Mouse (Mus musculus) splenic B cell, adult 2 months (primary cell): Measurements from ENCODE around the gene Olfr655.

Experiments
- DNase-seq: peaks from one replicate; pipeline ENCODE4 v3.0.0-alpha.2; 2011; ENCODE audit warnings: low read depth, low spot score
- H3K27me3 ChIP-seq: 2 replicates; pipeline ENCODE4 v1.6.1; 2012; ENCODE audit warnings: mild to moderate bottlenecking, low read length, moderate library complexity, mixed read lengths; ENCODE audit not compliant: control insufficient read depth, poor library complexity, insufficient read depth, severe bottlenecking
- H3K36me3 ChIP-seq: 2 replicates; pipeline ENCODE4 v1.6.1; 2012; ENCODE audit warnings: mild to moderate bottlenecking, low read length, moderate library complexity, mixed read lengths; ENCODE audit not compliant: control insufficient read depth, poor library complexity, insufficient read depth, severe bottlenecking

Gene Olfr655

DNA sequence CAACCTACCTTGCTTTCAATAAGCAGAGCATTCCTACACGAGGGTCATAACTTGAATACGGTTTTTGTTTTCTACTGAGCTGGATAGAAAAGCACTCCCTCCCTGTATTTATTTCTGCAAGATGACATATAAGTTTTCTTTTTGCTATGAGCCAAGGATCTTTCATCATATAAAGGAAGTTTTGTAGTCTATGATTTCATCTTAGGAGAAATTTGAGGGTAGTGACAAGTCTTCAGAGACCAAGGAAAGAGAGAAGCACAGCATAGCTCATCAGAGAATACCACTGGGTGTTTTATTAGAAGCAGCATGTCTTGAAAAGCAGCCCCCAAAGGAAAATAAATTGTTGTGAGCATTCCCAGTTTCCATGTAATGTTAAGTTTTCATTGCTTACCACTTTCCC, at the start of gene Olfr655:
TSS of gene Olfr655 (minus strand) at position 101 of the 400 bp plus-strand sequence.
- no peaks in the 10 kb centered on the region for H3K27me3 ChIP-seq
- no peak for DNase-seq
- H3K36me3 ChIP-seq: no peaks in the 10 kb centered on the region

GRCm38 (mm10) chr7:104646841-104647482, 45.4 kb upstream of the Olfr655 start, which contains the start of gene Olfr658:
Gene Olfr658, minus strand, starts transcription at chr7:104647305.
- Histone ChIP-seq H3K27me3 (no peaks in the 10 kb centered on the region), H3K36me3 (no peaks in the 10 kb centered on the region)
- peak; percentile 69 for DNase-seq

GRCm38 (mm10) chr7:104624494-104624893, 22.9 kb upstream of the Olfr655 start, which contains the start of gene Olfr657:
Gene Olfr657, plus strand, starts transcription at chr7:104624794.
- H3K36me3 ChIP-seq: no peaks in the 10 kb centered on the region
- H3K27me3 ChIP-seq: no peaks in the 10 kb centered on the region
- no peak for DNase-seq

- Histone ChIP-seq H3K27me3 (no peaks in the 10 kb centered on the region; the same call in 1 of the 2 replicates), H3K36me3 (no peaks in the 10 kb centered on the region)
- no peak for DNase-seq
Measured at GRCm38 (mm10) chr7:104613655-104614054, 12.1 kb upstream of the Olfr655 start, which contains the start of gene Olfr656. Gene Olfr656, plus strand, starts transcription at chr7:104613955.

DNA sequence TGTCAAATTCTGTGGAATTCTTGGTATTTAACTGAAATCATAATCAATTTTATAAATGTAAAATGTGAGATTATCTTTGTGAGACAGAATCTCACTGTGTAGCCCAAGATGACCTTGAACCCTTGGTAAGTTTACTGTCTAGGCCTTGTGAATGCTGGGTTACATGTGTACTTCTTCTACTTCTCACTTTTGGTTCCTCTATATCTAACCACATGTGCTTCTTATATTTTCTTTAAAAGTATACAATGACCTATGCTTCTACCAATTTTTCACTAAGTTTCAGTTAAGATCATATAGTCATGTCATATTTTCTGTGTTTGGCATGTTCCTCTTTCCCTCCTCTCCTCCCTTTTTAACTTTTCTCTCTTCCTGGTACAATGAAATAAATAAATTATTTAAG, 3.1 kb upstream of the Olfr655 start:
- H3K36me3 ChIP-seq: no peaks in the 10 kb centered on the region
- DNase-seq: no peak
- no peaks in the 10 kb centered on the region for H3K27me3 ChIP-seq

- Histone ChIP-seq H3K36me3 (no peaks in the 10 kb centered on the region), H3K27me3 (no peaks in the 10 kb centered on the region)
- peak; percentile 84 for DNase-seq
Measured at GRCm38 (mm10) chr7:104603173-104603572, 1.6 kb upstream of the Olfr655 start.

- Histone ChIP-seq H3K36me3 (no peaks in the 10 kb centered on the region), H3K27me3 (no peaks in the 10 kb centered on the region)
- no peak for DNase-seq
Measured at GRCm38 (mm10) chr7:104588274-104588673, 13.3 kb downstream of the Olfr655 start.

GRCm38 (mm10) chr7:104586725-104587124, 14.9 kb downstream of the Olfr655 start, which contains the start of gene Olfr654:
Gene Olfr654, plus strand, starts transcription at chr7:104587025.
- DNase-seq: no peak
- Histone ChIP-seq H3K27me3 (no peaks in the 10 kb centered on the region), H3K36me3 (no peaks in the 10 kb centered on the region)

DNA sequence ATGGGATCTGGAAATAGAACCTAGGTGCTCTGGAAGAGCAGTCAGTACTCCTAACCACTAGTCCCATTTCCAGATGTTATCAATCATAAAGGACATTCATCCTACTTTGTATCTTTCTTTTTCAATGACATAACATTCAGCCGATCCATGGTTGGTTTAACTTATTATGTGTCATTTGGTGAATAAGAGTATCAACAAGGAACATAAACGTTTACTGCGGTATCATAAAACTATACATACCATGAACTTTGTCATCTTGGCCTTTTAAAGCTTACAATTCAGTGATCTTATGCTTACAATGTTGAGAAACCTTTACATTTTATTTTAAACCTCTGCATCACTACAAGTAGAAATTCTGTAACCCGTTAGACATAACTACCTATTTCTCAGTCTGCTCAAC, 20.1 kb downstream of the Olfr655 start:
- Histone ChIP-seq H3K27me3 (no peaks in the 10 kb centered on the region), H3K36me3 (no peaks in the 10 kb centered on the region)
- no peak for DNase-seq

GRCm38 (mm10) chr7:104580846-104581245, 20.7 kb downstream of the Olfr655 start:
- Histone ChIP-seq H3K27me3 (no peaks in the 10 kb centered on the region), H3K36me3 (no peaks in the 10 kb centered on the region)
- no peak for DNase-seq

DNA sequence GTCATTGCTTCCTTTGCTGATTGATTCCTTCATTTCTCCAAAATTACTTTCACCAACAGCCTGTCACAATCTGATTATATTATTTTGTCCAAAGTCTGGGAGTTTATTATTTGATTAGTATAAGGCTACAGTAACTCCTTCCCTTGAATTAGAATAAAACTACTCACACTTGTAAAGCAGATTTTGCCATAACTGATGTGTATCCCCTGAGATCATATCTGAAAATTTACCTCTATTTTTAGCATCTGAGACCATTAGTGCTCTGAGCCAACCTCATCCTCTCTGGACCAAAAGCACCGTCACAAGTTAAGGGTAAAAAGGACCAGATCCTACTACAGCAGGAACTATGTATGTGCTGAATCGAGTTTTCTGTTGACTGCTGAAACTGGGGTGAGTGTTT, 24.6 kb downstream of the Olfr655 start, which contains the start of gene Olfr653:
TSS of gene Olfr653 (plus strand) at position 301 of the 400 bp plus-strand sequence.
- no peaks in the 10 kb centered on the region for H3K27me3 ChIP-seq
- no peak for DNase-seq
- H3K36me3 ChIP-seq: no peaks in the 10 kb centered on the region

DNA sequence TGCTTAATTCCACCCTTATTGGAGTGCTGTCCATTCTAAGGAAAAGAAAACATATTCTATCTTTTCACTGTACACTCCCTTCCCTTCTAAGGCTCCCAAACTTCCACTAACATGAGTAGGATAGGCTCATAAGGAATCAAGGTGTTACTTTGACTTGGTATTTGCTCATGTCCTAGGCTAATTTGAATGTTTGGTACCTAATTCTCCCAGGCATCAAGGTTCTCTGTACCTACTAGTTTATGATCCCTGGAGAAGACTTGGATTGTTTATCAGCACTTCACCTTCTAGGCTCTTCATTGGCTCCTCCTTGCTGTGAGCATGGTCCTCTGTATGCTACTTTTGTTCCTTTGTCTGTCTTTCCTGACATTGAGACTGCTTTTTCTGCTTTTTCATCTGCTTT, 41.0 kb downstream of the Olfr655 start, which contains the start of gene Olfr652:
TSS of gene Olfr652 (plus strand) at position 301 of the 400 bp plus-strand sequence.
- DNase-seq: no peak
- Histone ChIP-seq H3K27me3 (no peaks in the 10 kb centered on the region), H3K36me3 (no peaks in the 10 kb centered on the region)

DNA sequence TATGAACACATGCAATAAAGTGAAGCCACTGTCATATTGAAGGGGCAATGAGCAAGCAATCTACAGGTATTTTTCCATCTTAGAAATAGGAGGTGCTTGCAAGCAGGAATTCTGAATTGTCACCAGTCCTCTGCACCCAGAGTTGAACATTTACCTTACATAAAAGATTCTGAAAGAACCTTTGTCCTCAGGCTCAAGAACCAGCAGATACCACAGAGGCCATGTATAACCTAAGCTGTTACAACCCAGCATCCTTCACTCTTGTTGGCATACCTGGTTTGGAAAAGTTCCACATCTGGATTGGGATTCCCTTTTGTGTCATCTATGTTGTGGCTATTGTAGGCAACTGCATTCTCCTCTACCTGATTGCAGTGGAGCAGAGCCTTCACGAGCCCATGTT, 48.9 kb downstream of the Olfr655 start:
- H3K36me3 ChIP-seq: no peaks in the 10 kb centered on the region
- no peak for DNase-seq
- H3K27me3 ChIP-seq: no peaks in the 10 kb centered on the region

GRCm38 (mm10) chr7:104549833-104550232, 51.7 kb downstream of the Olfr655 start, which contains the start of gene Olfr651:
Gene Olfr651, plus strand, starts transcription at chr7:104550133.
- no peaks in the 10 kb centered on the region for H3K27me3 ChIP-seq
- DNase-seq: no peak
- no peaks in the 10 kb centered on the region for H3K36me3 ChIP-seq
